ENCODE assay signal across 19 mouse cellular contexts in genomic region chr7:141204546-141204945, GRCm38 (mm10). TPM values are rescaled to one million over a fixed set of nuclear protein-coding genes. Genes with fewer than 3 reads are reported as not detected.
"Had no signal": no experiment of that assay in that cellular context is flagged by ENCODE, and none has a peak within 500 bp of the region (broad histone marks: within the 10 kb centered on the region; RNA-seq: fewer than 3 reads in every experiment).

No protein-coding gene starts in this region.

- H3K4me1 ChIP-seq: lung, embryonic 15.5 days; midbrain, embryonic 10.5 days had no signal

- H3K4me3 ChIP-seq: left cerebral cortex, adult 2 months; lung, embryonic 15.5 days; megakaryocyte, embryonic 14.5 days; midbrain, embryonic 10.5 days had no signal

- H3K9ac ChIP-seq: lung, embryonic 15.5 days had no signal

- H3K27ac ChIP-seq: kidney, postnatal 0 days; left cerebral cortex, adult 2 months; lung, embryonic 15.5 days; midbrain, embryonic 10.5 days had no signal

- H3K36me3 ChIP-seq: lung, embryonic 15.5 days had no signal

- H3K4me2 ChIP-seq: lung, embryonic 15.5 days had no signal

- H3K9me3 ChIP-seq: lung, embryonic 15.5 days; megakaryocyte, embryonic 14.5 days; midbrain, embryonic 10.5 days had no signal

- DNase-seq: kidney, adult 2 months; kidney, postnatal 36 days; layer of hippocampus, postnatal 36 days; lung, adult 18-20 months; lung, postnatal 10 days; lung, postnatal 36 days; midbrain, embryonic 14.5 days; thymus, adult 18-20 months; thymus, postnatal 36 days had no signal

RNA-seq across cellular contexts. Expression of gene Lmntd2, which starts 9.3 kb away (rescaled TPM):
- total RNA-seq: layer of hippocampus, adult 8-10 months; layer of hippocampus, postnatal 10 days; layer of hippocampus, postnatal 36 days; left cerebral cortex, adult 2 months; left cerebral cortex, postnatal 10 days; left cerebral cortex, postnatal 36 days; midbrain, postnatal 0 days had no signal
